Mouse (Mus musculus): ENCODE data around the gene Kcnj5. TPM values are rescaled to one million over a fixed set of nuclear protein-coding genes. Genes with fewer than 3 reads are reported as not detected.

Gene Kcnj5
- total RNA-seq, 2 experiments from 2014 or later: not detected

- no peak for TF ChIP-seq CTCF (IDR thresholded peaks at IDR 0.05)
- DNase-seq: no peak
- intact Hi-C loops (cut with DNase I): no loop called here
- no peak overlapping the region for H3K27ac ChIP-seq
- no peak overlapping the region for H3K4me3 ChIP-seq
Measured at GRCm38 (mm10) chr9:32302501-32303150, 41.5 kb downstream of the Kcnj5 start.

- Histone ChIP-seq H3K27ac (no peak overlapping the region), H3K4me3 (no peak overlapping the region)
- intact Hi-C loops (cut with DNase I): no loop called here
- no peak for DNase-seq
- no peak for TF ChIP-seq CTCF (IDR thresholded peaks at IDR 0.05)
Measured at GRCm38 (mm10) chr9:32295061-32295800, 48.9 kb downstream of the Kcnj5 start.

GRCm38 (mm10) chr9:32292686-32293085 lies 51.5 kb downstream of the Kcnj5 start:
- Histone ChIP-seq H3K4me3 (no peak overlapping the region), H3K27ac (no peak overlapping the region)
- DNase-seq: peak; percentile 27
- no peak for TF ChIP-seq CTCF (IDR thresholded peaks at IDR 0.05)
- intact Hi-C loops (cut with DNase I): no loop called here

GRCm38 (mm10) chr9:32291618-32292017 lies 52.5 kb downstream of the Kcnj5 start:
- DNase-seq: no peak
- TF ChIP-seq CTCF (IDR thresholded peaks at IDR 0.05): no peak
- Histone ChIP-seq H3K4me3 (no peak overlapping the region), H3K27ac (no peak overlapping the region)
- intact Hi-C loops (cut with DNase I): no loop called here

- TF ChIP-seq CTCF (IDR thresholded peaks at IDR 0.05): no peak
- Histone ChIP-seq H3K27ac (no peak overlapping the region), H3K4me3 (no peak overlapping the region)
- intact Hi-C loops (cut with DNase I): no loop called here
- DNase-seq: no peak
Measured at GRCm38 (mm10) chr9:32283591-32283990, 60.6 kb downstream of the Kcnj5 start.

GRCm38 (mm10) chr9:32280456-32280855 lies 63.7 kb downstream of the Kcnj5 start:
- TF ChIP-seq CTCF (IDR thresholded peaks at IDR 0.05): no peak
- Histone ChIP-seq H3K4me3 (no peak overlapping the region), H3K27ac (no peak overlapping the region)
- no peak for DNase-seq
- intact Hi-C loops (cut with DNase I): no loop called here

- intact Hi-C loops (cut with DNase I): no loop called here
Measured at GRCm38 (mm10) chr9:32279789-32280188, 64.4 kb downstream of the Kcnj5 start.

GRCm38 (mm10) chr9:32278052-32278451 lies 66.1 kb downstream of the Kcnj5 start:
- Histone ChIP-seq H3K27ac (no peak overlapping the region), H3K4me3 (no peak overlapping the region)
- TF ChIP-seq CTCF (IDR thresholded peaks at IDR 0.05): no peak
- intact Hi-C loops (cut with DNase I): no loop called here
- no peak for DNase-seq

More at GRCm38 (mm10) chr9:32279789-32280188, 64.4 kb downstream of the Kcnj5 start:
- DNase-seq: no peak
- Histone ChIP-seq H3K4me3 (no peak overlapping the region), H3K27ac (no peak overlapping the region)
- no peak for TF ChIP-seq CTCF (IDR thresholded peaks at IDR 0.05)

- intact Hi-C loops (cut with DNase I): loop anchor here (1.0 kb wide), 1 partner anchor 78 kb away; no protein-coding TSS in a partner anchor
Measured at GRCm38 (mm10) chr9:32271896-32272444, 72.2 kb downstream of the Kcnj5 start.

More at GRCm38 (mm10) chr9:32271896-32272444, 72.2 kb downstream of the Kcnj5 start:
- no peak overlapping the region for H3K27ac ChIP-seq
- DNase-seq: peak; percentile 66
- H3K4me3 ChIP-seq: no peak overlapping the region
- peak; percentile 82 for TF ChIP-seq CTCF (IDR thresholded peaks at IDR 0.05)

Other genes starting within 250 kb of the Kcnj5 start
- gene Arhgap32, start 228.2 kb downstream of the Kcnj5 start, total RNA-seq (2021): 1 to 10 TPM; 6.6 to 7.6 TPM
- not detected for gene Kcnj1, start 28.1 kb upstream of the Kcnj5 start, total RNA-seq (2021)
- 1 to 10 TPM; 7.9 to 8.5 TPM for gene Fli1, start 198.5 kb upstream of the Kcnj5 start, total RNA-seq (2021)